Mouse (Mus musculus): ENCODE measurements around the gene Strip2.

The Strip2 gene

DNA sequence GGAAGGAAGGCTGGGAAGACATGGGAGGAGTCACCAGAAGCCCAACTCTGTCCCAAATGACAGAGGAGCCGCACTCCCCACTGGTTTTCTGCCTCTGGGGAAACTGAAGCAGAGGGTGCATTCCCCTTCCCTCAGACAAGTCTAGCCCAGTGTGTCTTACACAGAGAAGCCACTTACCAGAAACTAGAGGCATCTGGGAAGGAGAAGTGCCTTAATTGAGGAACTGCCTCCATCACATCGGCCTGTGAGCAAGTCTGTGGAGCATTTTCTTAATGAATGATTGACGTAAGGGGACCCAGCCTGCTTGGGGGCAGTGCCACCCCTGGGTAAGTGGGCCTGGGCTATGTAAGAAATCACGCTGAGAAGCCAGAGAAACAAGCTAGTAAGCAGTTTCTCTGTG lies 82.0 kb downstream of the Strip2 start:
- DNase-seq (ENCODE audit: low read depth in 2 of 2, low spot score in 2 of 2): no peak

- no peak for DNase-seq (ENCODE audit: low read depth in 2 of 2, low spot score in 2 of 2)
These were observed 85.8 kb downstream of the Strip2 start for GRCm38 (mm10) chr6:30002628-30003027.

DNA sequence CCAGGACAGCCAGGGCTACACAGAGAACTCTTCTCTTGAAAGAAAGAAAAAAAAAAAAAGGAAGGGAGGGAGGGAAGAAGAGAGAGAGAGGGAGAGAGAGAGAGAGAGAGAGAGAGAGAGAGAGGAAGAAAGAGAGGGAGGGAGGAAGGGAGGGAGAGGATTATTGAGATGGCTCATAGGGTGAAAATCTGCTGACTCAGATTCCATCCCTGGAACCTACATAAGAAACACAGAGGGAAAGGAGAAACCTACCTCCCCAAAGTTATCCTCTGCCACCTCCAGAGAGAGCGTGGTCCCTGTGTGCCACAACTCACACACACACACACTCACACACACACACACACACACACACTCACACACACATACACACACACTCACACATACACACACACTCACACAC lies 89.0 kb downstream of the Strip2 start:
- DNase-seq (ENCODE audit: low read depth in 2 of 2, low spot score in 2 of 2): no peak

DNA sequence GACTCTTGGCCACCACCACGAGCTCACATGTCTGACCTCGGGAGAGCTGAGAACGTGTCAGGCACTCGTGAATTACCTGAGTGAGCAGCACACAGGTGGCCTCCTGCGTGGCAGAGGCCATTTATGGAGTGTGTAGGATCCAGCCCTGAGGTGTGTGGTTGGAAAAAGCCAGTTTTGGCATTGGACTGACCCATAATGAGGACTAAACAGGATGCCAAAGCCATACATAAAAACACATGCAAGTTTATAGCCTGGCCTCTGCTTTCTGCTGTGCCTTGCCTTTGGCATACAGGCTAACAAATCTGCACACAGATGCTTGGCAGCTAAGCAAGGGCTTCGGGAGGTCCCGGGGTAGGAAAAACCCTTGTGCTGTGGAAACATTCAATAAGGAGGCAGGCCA lies 92.4 kb downstream of the Strip2 start:
- DNase-seq (ENCODE audit: low read depth in 2 of 2, low spot score in 2 of 2): no peak
